Mouse (Mus musculus): ENCODE results near the gene Men1. TPM values are rescaled to one million over a fixed set of nuclear protein-coding genes. Genes with fewer than 3 reads are reported as not detected.

Men1 gene
- total RNA-seq, 2 experiments from 2014 or later = 44.3 to 47.5 TPM

GRCm38 (mm10) chr19:6363411-6364240 lies 28.8 kb downstream of the Men1 start, which contains the start of gene Sf1:
Gene Sf1, plus strand, starts transcription at chr19:6363690.
- DNase-seq (ENCODE audit: low spot score in 2 of 2) = peak; percentile 97 to 98

- peak; percentile 80 to 87 for DNase-seq (ENCODE audit: low spot score in 2 of 2)
Observed at GRCm38 (mm10) chr19:6364317-6364725, 29.5 kb downstream of the Men1 start.

DNA sequence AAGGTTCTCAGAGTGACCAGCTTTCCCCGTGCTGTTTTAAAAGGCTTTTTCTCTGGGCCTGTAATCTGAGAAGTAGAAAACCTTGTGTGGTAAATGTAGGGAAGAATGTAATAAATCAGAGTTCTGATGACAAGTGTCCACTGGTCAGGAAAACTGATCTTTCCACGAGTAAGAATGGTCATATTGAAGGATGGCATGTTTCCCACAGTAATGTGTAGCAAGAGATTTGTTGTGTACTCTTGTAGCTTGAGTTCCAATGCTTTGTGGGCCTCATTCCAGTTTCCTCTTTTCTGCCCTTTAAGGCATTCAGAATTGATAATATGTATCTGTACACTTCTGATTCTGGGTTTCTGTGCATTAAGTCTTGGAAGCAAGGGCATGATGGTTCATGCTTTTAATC lies 30.1 kb downstream of the Men1 start:
- DNase-seq (ENCODE audit: low spot score in 2 of 2) = no peak

GRCm38 (mm10) chr19:6370175-6370574 lies 35.4 kb downstream of the Men1 start:
- DNase-seq (ENCODE audit: low spot score in 2 of 2) = no peak

- DNase-seq (ENCODE audit: low spot score in 2 of 2) = no peak
Observed at GRCm38 (mm10) chr19:6372433-6372832, 37.7 kb downstream of the Men1 start.

DNA sequence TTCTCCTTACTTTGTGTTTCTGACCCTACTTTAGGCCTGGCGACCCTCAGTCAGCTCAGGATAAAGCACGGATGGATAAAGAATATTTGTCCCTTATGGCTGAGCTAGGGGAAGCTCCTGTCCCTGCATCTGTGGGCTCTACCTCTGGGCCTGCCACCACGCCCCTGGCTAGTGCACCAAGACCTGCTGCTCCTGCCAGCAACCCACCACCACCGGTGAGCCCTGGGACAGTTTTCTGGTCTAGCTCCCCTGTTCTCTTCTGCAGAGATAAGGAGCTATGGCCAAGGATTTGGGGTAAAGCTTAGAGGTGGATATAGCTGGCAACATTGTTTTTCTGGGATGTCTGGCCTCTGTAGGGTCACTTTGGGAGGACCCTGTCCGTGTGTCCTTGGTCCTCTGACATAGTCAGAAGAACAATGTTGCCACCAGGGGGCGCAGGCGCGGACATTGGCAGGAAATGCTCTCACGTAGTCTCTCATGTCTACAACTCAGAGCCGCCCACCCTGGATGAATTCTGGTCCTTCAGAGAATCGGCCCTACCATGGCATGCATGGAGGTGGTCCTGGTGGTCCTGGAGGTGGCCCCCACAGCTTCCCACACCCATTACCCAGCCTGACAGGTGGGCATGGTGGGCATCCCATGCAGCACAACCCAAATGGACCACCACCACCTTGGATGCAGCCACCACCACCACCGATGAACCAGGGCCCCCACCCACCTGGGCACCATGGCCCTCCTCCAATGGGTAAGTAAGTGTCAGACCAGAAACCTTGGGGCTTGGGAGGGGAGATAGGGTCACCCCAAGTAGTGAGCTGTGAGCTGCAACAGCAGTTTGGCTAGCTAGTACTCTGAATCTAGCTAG lies 39.0 kb downstream of the Men1 start:
- DNase-seq (ENCODE audit: low spot score in 2 of 2) = peak; percentile 77 to 80

DNA sequence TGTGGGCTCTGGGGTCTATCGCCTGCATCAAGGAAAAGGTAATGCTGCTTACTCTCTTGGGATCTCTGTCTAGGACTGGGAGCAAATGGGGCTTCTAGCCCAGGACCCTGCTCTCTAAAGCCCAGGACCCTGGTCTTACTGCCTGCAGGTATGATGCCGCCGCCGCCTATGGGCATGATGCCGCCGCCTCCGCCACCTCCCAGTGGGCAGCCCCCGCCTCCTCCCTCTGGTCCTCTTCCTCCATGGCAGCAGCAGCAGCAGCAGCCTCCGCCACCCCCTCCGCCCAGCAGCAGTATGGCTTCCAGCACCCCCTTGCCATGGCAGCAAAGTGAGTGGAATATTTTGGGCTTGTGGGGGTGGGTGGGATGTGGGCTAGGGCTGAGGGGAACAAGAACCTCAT lies 39.8 kb downstream of the Men1 start:
- no peak for DNase-seq (ENCODE audit: low spot score in 2 of 2)

- no peak for DNase-seq (ENCODE audit: low spot score in 2 of 2)
Observed at GRCm38 (mm10) chr19:6375423-6376254, 40.9 kb downstream of the Men1 start.

- DNase-seq (ENCODE audit: low spot score in 2 of 2) = peak in 1 of 2 experiments; percentile 66
Observed at GRCm38 (mm10) chr19:6376255-6376564, 41.4 kb downstream of the Men1 start.

- DNase-seq (ENCODE audit: low spot score in 2 of 2) = no peak
Observed at GRCm38 (mm10) chr19:6376643-6377042, 41.9 kb downstream of the Men1 start.

DNA sequence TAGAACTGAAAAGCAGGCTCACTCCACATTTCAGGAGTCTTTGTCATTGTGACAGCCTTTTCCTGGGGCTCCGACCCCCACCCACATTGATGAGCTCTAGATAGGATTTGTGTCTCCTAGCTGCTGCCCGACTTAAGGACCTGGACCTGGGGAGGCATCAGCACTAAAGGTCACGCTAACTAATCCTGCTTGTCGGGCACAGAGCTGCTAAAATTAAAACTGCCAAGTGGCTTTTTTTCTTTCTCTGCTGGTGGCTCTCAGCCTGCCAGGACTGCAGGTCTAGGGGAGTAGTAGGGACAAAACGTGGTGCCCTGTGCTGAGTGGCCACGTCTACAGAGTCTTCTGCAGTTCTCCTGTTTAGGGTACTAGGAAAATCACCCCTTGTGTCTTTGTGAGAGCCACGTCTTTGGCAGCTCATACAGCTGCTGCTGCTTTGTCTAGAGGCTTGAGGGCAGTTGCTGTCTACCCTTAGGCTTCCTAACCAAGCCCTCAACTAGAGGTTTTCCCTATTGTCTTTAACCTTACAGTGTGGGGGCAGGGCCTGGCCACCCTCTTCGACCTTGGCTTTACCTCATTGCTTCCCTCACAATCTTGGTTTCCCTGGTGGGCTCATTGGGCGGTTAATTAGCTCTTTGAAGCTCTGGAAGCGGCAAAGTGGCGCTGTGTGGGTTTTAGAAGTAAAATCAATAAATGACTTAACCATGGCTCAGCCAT lies 42.7 kb downstream of the Men1 start:
- no peak for DNase-seq (ENCODE audit: low spot score in 2 of 2)

DNA sequence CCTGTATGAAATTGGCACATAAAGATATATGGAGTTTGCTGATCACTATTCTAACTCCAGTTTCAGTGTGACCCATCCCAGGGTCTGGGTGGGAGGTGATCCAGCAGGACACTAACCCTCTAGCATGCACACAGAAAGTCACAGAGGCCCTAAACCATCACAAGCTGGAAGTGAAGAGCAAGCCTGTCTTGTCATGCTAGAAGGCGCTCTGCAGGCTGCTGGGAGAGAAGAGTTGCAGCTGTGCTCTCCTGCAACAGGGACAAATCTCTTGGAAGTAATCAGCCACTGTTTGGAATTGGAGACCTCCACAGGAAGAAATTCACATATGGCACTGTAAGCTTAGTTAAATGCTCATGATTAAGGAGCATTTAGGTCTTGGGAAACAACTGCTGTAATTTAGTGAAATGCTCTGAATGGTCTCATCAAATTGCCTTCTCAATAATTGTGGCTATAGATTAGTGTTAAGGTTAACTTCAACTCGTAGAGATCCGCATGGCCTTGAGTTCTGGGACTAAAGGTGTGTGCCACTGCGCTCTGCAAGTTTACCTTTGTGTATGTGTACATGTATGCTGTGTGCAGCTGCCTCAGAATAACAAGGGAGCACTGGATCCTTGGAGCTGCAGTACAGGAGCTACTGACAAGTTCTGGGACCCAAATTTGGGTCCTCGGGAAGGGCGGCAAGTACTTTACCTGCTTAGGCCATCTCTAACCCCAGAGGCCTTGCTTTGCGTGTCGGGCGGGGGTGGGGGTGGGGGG lies 45.8 kb downstream of the Men1 start:
- DNase-seq (ENCODE audit: low spot score in 2 of 2) = no peak

DNA sequence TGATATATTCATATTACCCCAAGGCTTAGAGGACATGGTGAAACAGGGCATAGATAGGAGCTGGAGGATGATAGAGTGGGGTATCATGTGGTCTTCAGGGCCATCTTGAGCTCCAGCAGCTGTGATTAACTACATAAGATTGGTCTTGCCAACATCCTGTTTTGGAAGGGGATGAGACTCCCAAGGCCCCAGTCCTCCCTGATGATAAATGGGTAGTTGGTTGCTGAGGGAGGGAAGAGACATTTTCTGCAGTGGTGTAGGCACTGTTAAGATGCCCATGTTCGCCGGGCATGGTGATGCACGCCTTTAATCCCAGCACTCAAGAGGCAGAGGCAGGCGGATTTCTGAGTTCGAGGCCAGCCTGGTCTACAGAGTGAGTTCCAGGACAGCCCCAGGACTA lies 46.5 kb downstream of the Men1 start:
- DNase-seq (ENCODE audit: low spot score in 2 of 2) = no peak

DNA sequence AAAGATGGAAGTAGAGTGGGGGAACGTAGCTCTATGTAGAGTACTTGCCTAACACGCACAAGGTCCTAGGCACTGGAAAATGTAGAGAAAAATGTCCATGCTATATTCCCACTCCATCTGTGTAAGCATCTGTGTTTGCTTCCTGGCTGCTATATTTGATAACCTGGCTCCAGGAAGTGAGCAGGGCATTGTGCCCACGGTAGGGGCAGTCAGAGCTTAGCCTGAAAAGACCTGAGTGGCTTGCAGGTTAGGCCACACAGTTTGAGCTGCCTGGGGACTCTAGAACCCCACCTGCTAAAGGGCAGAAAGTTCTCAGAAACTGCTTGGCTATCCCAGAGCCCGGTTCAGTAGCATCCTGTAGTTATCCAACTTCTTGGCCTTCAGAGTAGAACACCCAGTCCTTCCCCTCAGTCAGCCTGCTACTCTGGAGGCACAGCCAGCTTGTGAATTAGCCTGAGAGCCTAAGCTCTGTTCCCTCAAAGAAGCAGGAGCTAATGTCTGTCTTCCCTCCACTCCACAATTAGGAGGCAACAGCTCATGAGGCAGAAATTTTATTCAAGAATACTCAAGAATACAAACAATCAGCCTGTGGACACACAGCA lies 47.6 kb downstream of the Men1 start:
- no peak for DNase-seq (ENCODE audit: low spot score in 2 of 2)

- DNase-seq (ENCODE audit: low spot score in 2 of 2) = no peak
Observed at GRCm38 (mm10) chr19:6383470-6383869, 48.7 kb downstream of the Men1 start.

DNA sequence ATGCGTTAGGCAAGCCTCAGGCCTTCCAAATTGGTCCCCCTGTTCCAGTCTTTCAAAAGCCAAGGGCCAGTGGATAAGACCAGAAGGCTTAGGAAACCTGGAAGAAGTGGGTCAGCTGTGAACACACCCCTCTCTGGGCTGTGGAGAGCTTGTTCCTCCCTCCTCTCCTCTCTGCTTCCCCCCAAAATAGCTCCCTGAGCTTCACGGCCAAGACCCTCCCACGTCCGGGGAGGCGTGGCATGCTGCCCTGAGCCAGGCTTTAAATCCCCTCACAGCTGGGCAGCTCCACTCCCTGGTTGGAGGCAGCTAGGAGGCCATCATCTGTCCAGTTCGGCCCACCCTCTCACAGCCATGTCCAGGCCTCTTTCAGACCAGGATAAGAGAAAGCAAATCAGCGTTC lies 49.3 kb downstream of the Men1 start, which contains the start of gene Pygm:
Gene Pygm, plus strand, starts transcription at position 272 of the 400 bp plus-strand sequence.
- DNase-seq (ENCODE audit: low spot score in 2 of 2) = no peak

GRCm38 (mm10) chr19:6384954-6385353 lies 50.2 kb downstream of the Men1 start:
- no peak for DNase-seq (ENCODE audit: low spot score in 2 of 2)

DNA sequence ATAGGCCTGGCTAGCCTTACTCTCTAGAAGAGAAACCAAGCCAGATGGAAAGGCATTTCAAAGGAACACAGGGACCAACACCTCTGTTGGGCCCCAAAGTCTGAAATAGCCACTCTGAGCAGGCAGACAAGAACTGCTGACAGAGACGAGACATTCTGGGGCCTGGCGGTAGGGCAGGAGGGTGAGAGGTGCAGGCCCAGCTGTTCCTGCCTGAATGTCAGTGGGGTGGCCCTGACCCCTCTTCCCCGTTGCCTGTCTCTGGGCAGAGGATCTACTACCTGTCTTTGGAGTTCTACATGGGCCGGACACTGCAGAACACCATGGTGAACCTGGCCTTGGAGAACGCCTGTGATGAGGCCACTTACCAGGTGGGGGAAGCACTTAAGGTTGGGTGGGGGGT lies 50.6 kb downstream of the Men1 start:
- DNase-seq (ENCODE audit: low spot score in 2 of 2) = no peak

DNA sequence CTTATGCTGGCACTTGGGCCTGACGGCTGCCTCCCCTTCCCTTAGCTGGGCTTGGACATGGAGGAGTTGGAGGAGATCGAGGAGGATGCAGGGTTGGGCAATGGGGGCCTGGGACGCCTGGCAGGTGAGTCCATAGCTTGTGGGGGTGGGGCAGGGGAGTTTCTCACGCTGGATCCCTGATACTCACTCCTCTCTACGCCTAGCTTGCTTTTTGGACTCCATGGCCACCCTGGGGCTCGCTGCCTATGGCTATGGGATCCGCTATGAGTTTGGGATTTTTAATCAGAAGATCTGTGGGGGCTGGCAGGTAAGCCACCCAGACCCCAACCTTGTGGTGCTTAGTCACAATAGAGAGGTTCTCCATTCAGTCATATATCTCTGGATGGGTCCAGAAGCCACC lies 51.0 kb downstream of the Men1 start:
- DNase-seq (ENCODE audit: low spot score in 2 of 2) = no peak

GRCm38 (mm10) chr19:6386234-6386633 lies 51.5 kb downstream of the Men1 start:
- DNase-seq (ENCODE audit: low spot score in 2 of 2) = no peak

Data from adrenal gland, postnatal 4 days (tissue).